Mouse (Mus musculus): ENCODE data around the gene Sipa1l3. TPM values are rescaled to one million over a fixed set of nuclear protein-coding genes. Genes with fewer than 3 reads are reported as not detected.

The Sipa1l3 gene
- polyA plus RNA-seq, 1 experiment, result 6.5 TPM

DNA sequence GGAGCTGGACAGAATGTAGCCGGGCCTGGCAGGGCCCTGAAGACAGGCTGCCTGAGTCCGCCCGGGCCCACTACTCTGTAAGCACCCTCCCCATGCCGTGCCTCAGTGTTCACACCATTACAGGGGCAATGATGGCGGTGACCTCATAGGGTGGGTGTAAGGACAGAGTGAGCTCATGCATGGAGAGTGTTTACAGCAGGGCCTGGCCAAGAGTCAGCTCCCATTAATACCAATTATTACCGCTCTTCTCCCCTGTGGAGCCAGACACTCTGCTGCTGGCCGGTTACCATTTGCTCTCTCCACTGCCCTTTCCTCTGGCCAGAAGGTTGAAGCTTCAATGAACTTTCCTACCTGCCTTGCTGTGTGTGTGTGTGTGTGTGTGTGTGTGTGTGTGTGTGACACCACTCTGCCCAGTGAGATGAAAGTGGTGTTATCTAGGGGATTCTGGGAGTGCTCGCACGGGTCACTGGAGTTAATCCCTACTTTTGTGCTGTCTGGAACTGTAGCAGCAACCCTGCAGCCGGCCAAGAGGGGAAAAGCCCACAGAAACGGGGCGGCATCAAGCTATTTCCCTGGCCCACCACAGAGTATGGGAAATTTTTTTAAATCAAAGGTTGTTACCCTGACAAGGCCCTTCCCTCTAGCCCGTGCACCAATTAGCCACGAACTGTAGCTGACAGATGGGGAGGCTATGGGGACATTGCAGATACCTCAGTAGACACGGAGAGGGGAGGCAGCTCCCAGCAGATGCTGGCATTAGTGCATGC, 86.1 kb downstream of the Sipa1l3 start:
- Histone ChIP-seq H3K4me1 (ENCODE audit: control insufficient read depth, insufficient read depth, insufficient read length, low read length) (peaks cover 28% of the 10 kb centered on the region), H3K27ac (replicated peaks; ENCODE audit: low read depth, low read length) (no peak overlapping the region), H3K4me3 (ENCODE audit: insufficient read depth, low read depth, low read length) (no peak overlapping the region)

DNA sequence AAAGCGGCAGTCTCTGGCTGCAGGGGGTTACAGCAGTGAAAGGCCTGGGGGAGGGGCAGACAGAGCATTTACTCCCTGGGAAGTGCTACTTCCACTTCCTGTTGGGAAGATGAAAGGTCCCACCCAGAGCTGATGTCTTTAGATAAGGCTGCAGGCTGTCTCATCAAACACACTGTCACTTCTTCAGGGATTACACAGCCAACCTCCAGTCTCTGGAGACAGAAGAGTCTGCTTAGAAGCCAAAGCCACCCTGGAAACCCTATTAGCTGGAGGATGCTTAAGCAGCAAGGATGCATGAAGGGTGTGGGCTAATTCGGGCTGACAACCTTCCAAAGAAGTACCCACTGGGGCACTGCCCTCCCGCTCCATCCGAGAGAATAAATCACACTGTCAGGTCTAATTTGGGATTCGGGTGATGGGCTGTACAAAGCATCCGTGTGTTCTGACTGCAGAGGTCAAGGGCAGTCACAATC, 87.7 kb downstream of the Sipa1l3 start:
- Histone ChIP-seq H3K4me3 (ENCODE audit: insufficient read depth, low read depth, low read length) (no peak overlapping the region), H3K27ac (replicated peaks; ENCODE audit: low read depth, low read length) (no peak overlapping the region), H3K4me1 (ENCODE audit: control insufficient read depth, insufficient read depth, insufficient read length, low read length) (peaks cover 21% of the 10 kb centered on the region)

DNA sequence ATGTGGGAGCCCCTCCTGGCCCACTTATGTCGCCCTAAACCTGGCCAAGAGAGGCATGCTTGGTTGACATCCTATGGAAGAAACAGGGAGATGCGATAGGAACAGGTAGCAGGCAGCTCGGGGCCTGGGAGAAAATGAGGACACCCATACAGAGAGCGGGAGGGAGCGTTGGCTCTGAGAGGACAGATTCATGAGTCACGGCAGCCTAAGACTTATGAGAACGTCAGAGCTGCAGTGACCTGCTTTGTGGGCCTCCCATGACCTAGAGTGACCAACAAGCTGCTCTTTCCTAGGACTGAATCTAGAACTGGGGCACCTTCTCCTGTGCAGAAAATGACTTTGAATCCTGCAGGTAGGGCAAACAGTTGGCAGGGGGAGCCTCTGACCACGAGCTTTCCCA, 92.4 kb downstream of the Sipa1l3 start:
- no peak overlapping the region for H3K4me3 ChIP-seq (ENCODE audit: insufficient read depth, low read depth, low read length)
- peaks cover 15% of the 10 kb centered on the region for H3K4me1 ChIP-seq (ENCODE audit: control insufficient read depth, insufficient read depth, insufficient read length, low read length)
- no peak overlapping the region for H3K27ac ChIP-seq (replicated peaks; ENCODE audit: low read depth, low read length)

DNA sequence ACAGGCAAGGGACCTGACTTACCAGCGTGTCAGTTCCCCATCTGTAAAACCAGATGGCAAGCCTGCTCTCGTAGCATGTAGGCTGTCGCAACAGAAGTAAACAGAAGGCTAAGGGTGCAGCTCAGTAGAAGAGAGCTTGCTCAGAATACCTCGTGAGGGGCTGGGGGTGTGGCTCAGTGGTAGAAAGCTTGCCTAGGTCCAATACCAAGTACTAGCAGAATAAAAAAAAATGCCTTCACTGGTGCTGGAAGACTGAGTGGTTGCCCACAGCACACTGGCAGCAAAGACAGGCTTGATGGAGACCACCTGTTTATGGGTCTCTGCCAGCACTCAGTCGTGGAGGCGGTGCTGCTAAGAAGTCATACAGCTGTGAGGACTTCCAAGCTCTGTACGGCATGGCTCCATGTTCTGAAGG, 93.0 kb downstream of the Sipa1l3 start:
- H3K4me1 ChIP-seq (ENCODE audit: control insufficient read depth, insufficient read depth, insufficient read length, low read length), result peaks cover 11% of the 10 kb centered on the region
- H3K27ac ChIP-seq (replicated peaks; ENCODE audit: low read depth, low read length), result no peak overlapping the region
- H3K4me3 ChIP-seq (ENCODE audit: insufficient read depth, low read depth, low read length), result no peak overlapping the region

DNA sequence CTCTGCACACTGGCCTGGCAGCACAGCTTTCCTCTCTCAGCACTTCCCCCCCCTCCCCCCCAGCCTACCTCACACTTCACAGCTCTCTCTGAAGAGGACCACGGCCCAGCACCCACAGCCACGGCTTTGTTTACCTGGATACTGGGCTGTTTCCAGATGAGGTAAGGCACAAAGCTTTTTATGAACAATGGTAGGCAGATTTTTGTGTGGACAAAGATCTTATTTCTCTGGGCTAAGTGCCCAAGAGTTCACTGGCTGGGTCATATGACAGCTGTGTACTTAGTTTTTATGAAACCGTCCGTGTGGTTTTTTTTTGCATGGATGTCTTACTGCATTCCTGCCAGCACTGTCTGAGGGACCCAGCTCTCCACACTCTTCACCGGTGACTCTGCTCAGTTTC, 93.8 kb downstream of the Sipa1l3 start:
- H3K4me1 ChIP-seq (ENCODE audit: control insufficient read depth, insufficient read depth, insufficient read length, low read length), result peaks cover 11% of the 10 kb centered on the region
- no peak overlapping the region for H3K27ac ChIP-seq (replicated peaks; ENCODE audit: low read depth, low read length)
- H3K4me3 ChIP-seq (ENCODE audit: insufficient read depth, low read depth, low read length), result no peak overlapping the region

DNA sequence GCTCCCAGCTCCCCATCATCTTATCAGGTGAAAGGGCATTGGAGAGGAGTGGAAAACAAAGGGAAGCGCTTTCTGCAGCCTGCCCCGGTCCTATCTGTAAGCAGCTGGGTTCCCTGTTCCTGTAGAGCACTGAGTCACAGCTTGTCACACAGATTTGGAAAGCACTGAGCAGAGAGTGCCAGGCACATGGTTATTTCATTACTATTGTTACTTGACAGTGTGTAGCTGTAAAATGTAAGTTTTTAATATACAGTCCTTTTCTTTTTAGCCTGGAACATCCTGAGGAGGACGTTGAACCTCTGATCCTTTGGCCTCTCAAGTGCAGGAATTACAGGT, 96.6 kb downstream of the Sipa1l3 start:
- peaks cover 11% of the 10 kb centered on the region for H3K4me1 ChIP-seq (ENCODE audit: control insufficient read depth, insufficient read depth, insufficient read length, low read length)
- no peak overlapping the region for H3K27ac ChIP-seq (replicated peaks; ENCODE audit: low read depth, low read length)
- no peak overlapping the region for H3K4me3 ChIP-seq (ENCODE audit: insufficient read depth, low read depth, low read length)

DNA sequence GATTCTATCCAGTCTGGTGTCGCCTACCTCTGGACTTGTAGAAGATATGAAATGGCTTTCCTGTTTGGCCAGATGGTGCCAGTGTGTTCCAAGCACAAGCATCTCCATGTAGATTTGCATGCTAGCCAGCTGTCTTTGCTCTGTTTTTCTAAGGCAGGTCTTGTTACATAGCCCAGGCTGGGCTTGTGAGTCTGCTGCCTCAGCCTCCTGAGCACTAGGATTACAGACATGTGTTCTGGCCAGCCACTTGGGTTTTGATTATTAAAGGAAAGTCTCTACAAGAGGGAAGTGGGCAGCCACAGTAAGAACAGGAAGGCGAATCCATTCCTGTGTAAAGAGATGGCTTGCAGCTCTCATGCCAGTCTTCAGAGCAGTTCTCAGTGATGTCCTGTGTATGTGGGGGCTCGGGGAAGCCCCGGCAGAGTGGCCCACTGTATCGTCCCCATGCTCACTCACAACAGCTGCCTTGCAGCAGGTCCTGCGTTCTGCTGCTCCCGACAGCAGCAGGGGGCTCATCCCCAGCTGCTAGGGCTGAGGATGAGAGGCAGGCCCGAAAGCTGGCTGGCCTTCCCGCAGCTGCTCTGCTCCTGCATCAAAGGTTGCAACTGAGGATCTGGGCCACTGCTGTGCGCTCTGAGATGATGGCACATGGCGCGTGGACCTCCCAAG, 97.1 kb downstream of the Sipa1l3 start:
- Histone ChIP-seq H3K4me1 (ENCODE audit: control insufficient read depth, insufficient read depth, insufficient read length, low read length) (peaks cover 11% of the 10 kb centered on the region), H3K27ac (replicated peaks; ENCODE audit: low read depth, low read length) (no peak overlapping the region)

DNA sequence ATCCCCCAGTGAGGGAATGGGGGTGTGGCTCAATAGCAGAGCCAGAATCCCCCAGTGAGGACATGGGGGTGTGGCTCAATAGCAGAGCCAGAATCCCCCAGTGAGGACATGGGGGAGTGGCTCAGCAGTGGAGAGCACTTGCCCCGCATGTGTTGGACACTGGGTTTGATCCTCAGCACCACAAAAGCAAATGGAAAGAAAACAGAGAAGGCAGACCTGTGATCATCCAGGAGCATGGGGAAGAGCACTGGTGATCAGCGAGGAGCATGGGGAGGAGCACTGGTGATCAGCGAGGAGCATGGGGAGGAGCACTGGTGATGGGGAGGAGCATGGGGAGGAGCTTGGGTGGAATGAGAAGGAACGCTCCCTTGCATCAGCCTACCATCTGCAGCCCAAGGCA, 98.6 kb downstream of the Sipa1l3 start:
- no peak overlapping the region for H3K27ac ChIP-seq (replicated peaks; ENCODE audit: low read depth, low read length)
- H3K4me3 ChIP-seq (ENCODE audit: insufficient read depth, low read depth, low read length), result no peak overlapping the region
- peaks cover 6% of the 10 kb centered on the region for H3K4me1 ChIP-seq (ENCODE audit: control insufficient read depth, insufficient read depth, insufficient read length, low read length)

More for the DNA sequence above, 97.1 kb downstream of the Sipa1l3 start:
- H3K4me3 ChIP-seq (ENCODE audit: insufficient read depth, low read depth, low read length), result no peak overlapping the region

DNA sequence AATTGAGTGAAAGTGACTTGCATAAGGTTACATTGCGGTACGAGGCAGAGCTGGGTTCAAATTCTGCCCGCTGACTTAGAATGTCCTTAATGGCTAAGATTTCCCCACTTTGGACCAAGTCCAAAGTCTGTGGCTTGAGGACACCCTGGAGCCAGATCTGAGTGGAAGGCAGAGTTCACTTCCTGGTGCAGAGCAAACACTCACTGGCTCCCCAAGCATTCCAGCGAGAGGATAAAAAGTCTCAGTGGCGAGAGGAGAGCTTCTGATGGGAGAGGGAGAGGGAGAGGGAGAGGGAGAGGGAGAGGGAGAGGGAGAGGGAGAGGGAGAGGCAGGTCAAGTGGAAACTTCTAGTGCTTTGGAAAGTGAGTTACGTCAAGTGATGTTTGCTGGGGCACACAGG, 100.2 kb downstream of the Sipa1l3 start:
- Histone ChIP-seq H3K4me1 (ENCODE audit: control insufficient read depth, insufficient read depth, insufficient read length, low read length) (peaks cover 5% of the 10 kb centered on the region), H3K27ac (replicated peaks; ENCODE audit: low read depth, low read length) (no peak overlapping the region), H3K4me3 (ENCODE audit: insufficient read depth, low read depth, low read length) (no peak overlapping the region)

DNA sequence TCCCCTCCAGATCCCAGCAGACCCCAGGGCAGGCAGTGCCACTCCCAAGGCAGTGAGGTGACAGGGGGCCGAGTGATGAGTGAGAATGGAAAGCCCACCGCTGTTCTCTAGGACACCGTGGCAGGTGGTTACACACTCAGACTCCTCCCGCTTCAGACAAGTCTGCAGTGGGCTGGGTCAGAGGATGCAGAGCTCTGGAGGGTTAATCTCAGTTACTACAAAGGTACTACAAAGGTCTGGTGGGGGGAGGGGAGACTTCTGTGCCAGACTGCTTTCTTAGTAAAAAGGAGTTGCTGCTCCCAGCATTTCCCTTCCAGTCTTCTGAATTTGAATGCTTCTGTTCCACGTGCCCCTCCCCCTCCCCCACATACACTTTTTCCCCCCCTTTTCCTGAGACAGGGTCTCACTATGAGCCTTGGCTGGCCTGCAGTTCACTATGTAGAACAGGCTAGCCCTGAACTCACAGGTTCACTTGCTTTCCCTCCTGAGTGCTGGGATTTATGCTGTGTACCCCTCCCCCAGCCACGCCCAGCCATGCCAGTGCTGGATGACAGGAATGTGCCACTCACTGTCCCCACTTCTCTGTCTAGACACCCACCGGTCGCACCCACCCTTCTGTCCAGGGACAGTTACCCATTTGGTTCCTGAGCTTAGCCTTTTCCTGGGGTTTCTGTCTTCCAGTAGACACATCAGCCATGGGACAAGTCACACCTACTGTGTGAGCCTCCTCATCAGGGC, 100.9 kb downstream of the Sipa1l3 start:
- peaks cover 5% of the 10 kb centered on the region for H3K4me1 ChIP-seq (ENCODE audit: control insufficient read depth, insufficient read depth, insufficient read length, low read length)
- H3K27ac ChIP-seq (replicated peaks; ENCODE audit: low read depth, low read length), result no peak overlapping the region
- H3K4me3 ChIP-seq (ENCODE audit: insufficient read depth, low read depth, low read length), result no peak overlapping the region

DNA sequence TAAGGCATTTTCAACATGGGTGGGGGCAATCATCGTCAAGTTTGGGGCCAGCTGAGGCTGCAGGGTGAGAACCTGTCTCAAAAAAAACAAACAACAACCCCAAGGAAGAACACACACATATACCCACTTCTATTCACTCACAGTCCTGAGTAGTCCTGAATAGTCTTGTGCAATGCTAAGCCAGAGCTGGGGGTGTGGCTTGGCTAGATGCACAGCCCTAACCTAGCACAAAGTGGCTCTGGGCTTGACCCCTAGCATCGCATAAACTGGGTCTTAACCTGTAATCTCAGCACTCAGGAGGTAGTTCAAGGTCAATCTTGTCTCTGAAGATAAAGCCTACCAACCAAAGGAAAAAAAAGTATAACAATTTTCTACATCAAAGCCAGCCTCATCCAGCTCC, 101.5 kb downstream of the Sipa1l3 start:
- Histone ChIP-seq H3K4me1 (ENCODE audit: control insufficient read depth, insufficient read depth, insufficient read length, low read length) (peaks cover 5% of the 10 kb centered on the region), H3K27ac (replicated peaks; ENCODE audit: low read depth, low read length) (no peak overlapping the region), H3K4me3 (ENCODE audit: insufficient read depth, low read depth, low read length) (no peak overlapping the region)

DNA sequence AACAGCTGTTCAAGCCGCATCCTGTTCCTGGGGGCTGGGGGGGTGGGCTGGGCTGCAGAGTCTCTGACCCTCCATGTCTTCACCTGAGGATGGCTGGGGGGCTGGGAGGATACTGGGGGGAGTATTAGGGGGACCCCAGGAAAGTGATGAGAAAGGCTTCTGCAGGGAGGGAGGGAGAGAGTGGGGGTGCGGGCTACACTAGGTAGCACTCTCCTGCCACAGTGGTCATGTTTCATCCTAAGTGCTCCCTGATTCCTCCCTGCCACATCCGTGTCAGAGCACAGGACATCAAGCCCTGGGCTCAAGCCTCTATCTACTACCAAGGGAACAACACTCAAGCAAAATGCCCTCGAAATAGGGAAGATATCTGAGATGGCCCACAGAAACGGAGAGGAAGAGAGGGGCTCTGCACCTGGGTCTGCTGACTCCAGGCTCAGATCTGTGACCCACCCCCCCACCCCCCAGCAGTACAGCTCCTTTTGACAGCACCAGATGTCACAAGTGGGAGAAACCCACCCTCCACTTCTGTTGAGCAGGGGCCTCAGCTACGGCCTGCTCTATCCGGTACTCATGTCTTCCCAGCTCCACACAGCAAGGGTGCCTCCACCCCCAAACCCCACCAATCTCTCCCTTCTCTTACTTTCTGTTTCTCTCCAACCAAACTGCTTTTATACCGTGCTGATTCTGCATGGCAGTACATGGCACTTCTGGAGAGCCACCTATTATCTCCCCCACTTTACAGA, 106.4 kb downstream of the Sipa1l3 start:
- Histone ChIP-seq H3K4me3 (ENCODE audit: insufficient read depth, low read depth, low read length) (no peak overlapping the region), H3K4me1 (ENCODE audit: control insufficient read depth, insufficient read depth, insufficient read length, low read length) (no peaks in the 10 kb centered on the region), H3K27ac (replicated peaks; ENCODE audit: low read depth, low read length) (no peak overlapping the region)

DNA sequence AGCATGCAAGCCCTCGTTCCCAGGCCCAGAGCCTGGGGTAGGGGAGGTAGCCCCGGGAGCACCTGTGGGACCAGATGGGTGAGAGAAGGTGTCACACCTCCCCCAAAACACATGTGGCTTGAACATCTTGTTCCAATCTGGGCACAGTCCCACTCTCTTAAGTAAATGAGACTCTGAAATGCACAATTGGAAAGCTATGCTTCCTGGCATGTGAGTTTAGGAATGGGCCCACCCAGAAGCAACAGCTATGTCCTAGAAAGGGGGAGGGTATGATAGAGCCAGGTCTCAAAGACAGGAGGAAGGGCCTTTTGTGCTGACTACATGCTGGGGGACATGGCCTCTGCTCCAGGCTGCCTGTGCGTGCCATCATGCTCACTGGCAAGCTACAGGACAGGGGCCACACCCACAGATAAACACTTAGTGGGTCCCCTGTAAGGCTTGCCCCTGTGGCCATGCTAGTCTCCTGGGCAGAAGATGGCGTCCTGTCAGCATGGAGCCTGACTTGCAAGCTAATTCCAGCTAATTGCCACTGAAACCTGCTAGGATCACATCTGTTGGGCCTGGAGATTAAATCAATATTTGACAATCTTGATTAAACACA, 107.1 kb downstream of the Sipa1l3 start:
- H3K4me3 ChIP-seq (ENCODE audit: insufficient read depth, low read depth, low read length), result no peak overlapping the region
- no peaks in the 10 kb centered on the region for H3K4me1 ChIP-seq (ENCODE audit: control insufficient read depth, insufficient read depth, insufficient read length, low read length)
- H3K27ac ChIP-seq (replicated peaks; ENCODE audit: low read depth, low read length), result no peak overlapping the region

DNA sequence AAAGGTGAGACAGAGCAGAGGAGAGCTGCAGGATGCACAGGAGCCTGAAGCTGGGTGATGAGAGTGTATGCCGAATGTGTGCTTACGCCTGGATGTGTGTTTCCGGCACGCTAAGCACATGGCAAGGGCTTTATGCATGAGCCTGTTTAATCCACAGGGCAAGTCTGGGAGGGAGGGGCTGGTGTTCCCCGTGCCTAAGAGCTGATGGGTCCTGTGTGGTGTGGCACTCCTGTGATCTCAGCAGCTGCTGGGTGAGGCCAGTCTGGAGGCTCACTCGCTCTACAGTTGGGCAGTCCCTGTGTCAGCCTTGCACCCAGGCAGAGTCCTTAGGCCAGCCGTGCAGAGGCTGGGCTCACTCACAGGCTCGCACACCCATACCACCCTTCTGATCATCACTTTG, 108.0 kb downstream of the Sipa1l3 start:
- Histone ChIP-seq H3K4me1 (ENCODE audit: control insufficient read depth, insufficient read depth, insufficient read length, low read length) (no peaks in the 10 kb centered on the region), H3K27ac (replicated peaks; ENCODE audit: low read depth, low read length) (no peak overlapping the region)

DNA sequence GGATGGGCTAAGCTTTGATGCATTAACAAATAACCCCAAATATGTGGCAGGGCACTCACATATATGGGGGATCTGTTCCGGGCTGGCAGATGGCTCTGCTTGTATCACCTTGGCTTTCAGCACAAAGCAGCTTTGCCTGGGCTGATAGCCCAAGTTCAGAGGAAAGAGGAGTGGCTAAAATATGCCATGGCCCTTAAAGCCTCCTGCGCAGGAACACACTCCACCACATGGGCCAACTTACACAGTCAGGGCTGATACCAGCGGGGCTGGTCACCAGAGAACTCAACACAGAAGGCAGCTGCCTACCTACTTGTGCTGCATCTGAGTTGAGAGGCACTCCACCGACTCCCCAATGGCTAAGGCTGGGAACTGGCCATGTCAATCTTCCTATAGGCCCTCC, 111.6 kb downstream of the Sipa1l3 start:
- H3K4me3 ChIP-seq (ENCODE audit: insufficient read depth, low read depth, low read length), result no peak overlapping the region
- H3K4me1 ChIP-seq (ENCODE audit: control insufficient read depth, insufficient read depth, insufficient read length, low read length), result no peaks in the 10 kb centered on the region
- H3K27ac ChIP-seq (replicated peaks; ENCODE audit: low read depth, low read length), result no peak overlapping the region

More for the DNA sequence above, 108.0 kb downstream of the Sipa1l3 start:
- H3K4me3 ChIP-seq (ENCODE audit: insufficient read depth, low read depth, low read length), result no peak overlapping the region
